Mouse (Mus musculus): ENCODE data around the gene Prpf19. TPM values are rescaled to one million over a fixed set of nuclear protein-coding genes. Genes with fewer than 3 reads are reported as not detected.
A peak's percentile ranks its signal among the peaks of the same experiment; 100 is the strongest.

The Prpf19 gene
- polyA plus RNA-seq, 1 experiment from 2014 or later = 42.2 TPM

- no peaks in the 10 kb centered on the region for H3K27me3 ChIP-seq
- H3K4me2 ChIP-seq (replicated peaks) = no peak overlapping the region; the same call in 1 of the 2 replicates
- no peak overlapping the region for H3K4me3 ChIP-seq
- no peak overlapping the region for H3K9ac ChIP-seq (replicated peaks)
- H3K4me1 ChIP-seq = peaks cover 35% of the 10 kb centered on the region
- WGBS = 84% methylated on average over 3 of the region's 3 CpGs
- H3K27ac ChIP-seq (replicated peaks) = no peak overlapping the region
- no peak for ATAC-seq (replicated peaks)
- H3K36me3 ChIP-seq = peaks cover 35% of the 10 kb centered on the region
- no peaks in the 10 kb centered on the region for H3K9me3 ChIP-seq
Observed at GRCm38 (mm10) chr19:10946506-10946905, 51.5 kb downstream of the Prpf19 start.

- 87% methylated on average over 5 of the region's 5 CpGs for WGBS
- Histone ChIP-seq H3K4me3 (peak overlapping the region; percentile 71), H3K36me3 (peaks cover 31% of the 10 kb centered on the region), H3K9me3 (no peaks in the 10 kb centered on the region), H3K9ac (replicated peaks) (peak overlapping the region; percentile 66), H3K27me3 (0 out of 2 replicates have a peak, but pooled peaks cover 3% of the 10 kb centered on the region), H3K4me1 (peaks cover 30% of the 10 kb centered on the region), H3K4me2 (replicated peaks) (peak overlapping the region; percentile 100), H3K27ac (replicated peaks) (no peak overlapping the region)
- ATAC-seq (replicated peaks) = no peak
Observed at GRCm38 (mm10) chr19:10947219-10947618, 52.2 kb downstream of the Prpf19 start.

DNA sequence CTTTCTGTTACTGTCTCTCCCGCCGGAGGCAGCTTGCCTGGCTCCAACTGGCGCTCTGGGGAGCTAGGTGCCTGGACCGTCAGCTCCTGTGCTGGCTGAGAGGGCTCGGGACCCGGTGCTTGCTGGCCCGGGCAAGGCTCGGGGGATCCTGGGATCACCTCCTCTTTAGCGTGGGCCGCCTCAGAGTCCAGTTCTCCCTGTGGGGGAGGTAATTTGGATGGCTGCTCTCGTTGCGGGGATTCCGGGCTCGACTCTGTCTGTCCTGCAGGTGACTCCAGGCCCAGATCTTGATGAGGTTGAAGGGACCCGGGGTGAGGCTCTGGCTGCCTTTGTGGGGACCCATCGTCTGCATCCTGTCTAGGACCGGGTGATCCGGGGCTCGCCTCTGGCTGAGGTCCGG, 53.4 kb downstream of the Prpf19 start:
- H3K9ac ChIP-seq (replicated peaks) = peak overlapping the region; percentile 66
- H3K4me3 ChIP-seq = peak overlapping the region; percentile 71
- H3K4me1 ChIP-seq = peaks cover 30% of the 10 kb centered on the region
- 0 out of 2 replicates have a peak, but pooled peaks cover 3% of the 10 kb centered on the region for H3K27me3 ChIP-seq
- WGBS = under 1% methylated on average over 20 of the region's 20 CpGs
- no peaks in the 10 kb centered on the region for H3K9me3 ChIP-seq
- no peak overlapping the region for H3K27ac ChIP-seq (replicated peaks)
- peak; percentile 12 for ATAC-seq (replicated peaks)
- peak overlapping the region; percentile 100 for H3K4me2 ChIP-seq (replicated peaks)
- peaks cover 19% of the 10 kb centered on the region for H3K36me3 ChIP-seq

DNA sequence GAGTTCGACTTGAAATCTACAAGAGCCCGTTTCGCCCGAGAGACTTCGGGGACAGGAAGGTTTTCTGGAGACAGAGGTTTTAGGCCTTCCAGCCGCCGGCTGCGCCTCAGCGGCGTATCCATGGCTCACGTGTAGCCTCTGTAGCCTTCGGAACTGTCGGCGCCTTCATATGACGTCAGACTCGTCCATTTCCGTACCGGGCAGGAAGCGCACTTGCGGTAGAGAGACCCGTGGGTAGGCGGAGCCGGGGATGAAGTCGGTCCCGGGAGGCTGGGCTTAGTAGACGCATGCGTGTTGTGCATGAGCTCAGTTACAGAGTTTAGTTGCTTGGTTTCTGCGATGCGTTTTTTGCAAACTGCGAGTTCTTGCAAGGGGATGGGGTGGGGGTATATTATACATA, 54.1 kb downstream of the Prpf19 start, which contains the start of gene Ccdc86:
Ccdc86 (minus strand) TSS at position 155 of the 400 bp plus-strand sequence.
- Histone ChIP-seq H3K9me3 (no peaks in the 10 kb centered on the region), H3K27me3 (0 out of 2 replicates have a peak, but pooled peaks cover 3% of the 10 kb centered on the region), H3K9ac (replicated peaks) (peak within 1 kb of the TSS; percentile 66), H3K27ac (replicated peaks) (no peak within 1 kb of the TSS), H3K4me3 (peak within 1 kb of the TSS; percentile 71), H3K36me3 (peaks cover 12% of the 10 kb centered on the region), H3K4me1 (peaks cover 30% of the 10 kb centered on the region), H3K4me2 (replicated peaks) (peak within 1 kb of the TSS; percentile 100)
- peak; percentile 99 for ATAC-seq (replicated peaks)
- 0% methylated on average over 30 of the region's 30 CpGs for WGBS

- no peak for ATAC-seq (replicated peaks)
- Histone ChIP-seq H3K27me3 (0 out of 2 replicates have a peak, but pooled peaks cover 3% of the 10 kb centered on the region), H3K4me2 (replicated peaks) (peak overlapping the region; percentile 100), H3K4me1 (peaks cover 30% of the 10 kb centered on the region), H3K4me3 (peak overlapping the region; percentile 71), H3K9me3 (no peaks in the 10 kb centered on the region), H3K9ac (replicated peaks) (0 out of 2 replicates have a peak overlapping the region, but pooled peaks have one; percentile 2), H3K36me3 (peaks cover 8% of the 10 kb centered on the region), H3K27ac (replicated peaks) (no peak overlapping the region)
- 40% methylated on average over 9 of the region's 9 CpGs for WGBS
Observed at GRCm38 (mm10) chr19:10949558-10949957, 54.5 kb downstream of the Prpf19 start.

GRCm38 (mm10) chr19:10952021-10952939, 57.2 kb downstream of the Prpf19 start:
- H3K9me3 ChIP-seq = no peaks in the 10 kb centered on the region
- H3K27ac ChIP-seq (replicated peaks) = no peak overlapping the region
- no peak for ATAC-seq (replicated peaks)
- peaks cover 17% of the 10 kb centered on the region for H3K4me1 ChIP-seq
- no peak overlapping the region for H3K9ac ChIP-seq (replicated peaks)
- no peaks in the 10 kb centered on the region for H3K36me3 ChIP-seq
- WGBS = 74% methylated on average over 11 of the region's 11 CpGs
- 0 out of 2 replicates have a peak, but pooled peaks cover 3% of the 10 kb centered on the region for H3K27me3 ChIP-seq
- H3K4me2 ChIP-seq (replicated peaks) = no peak overlapping the region
- H3K4me3 ChIP-seq = no peak overlapping the region

Other genes with a start within 250 kb of the Prpf19 start
- not detected in 2 replicates for gene Pga5, start 217.2 kb upstream of the Prpf19 start, polyA plus RNA-seq (2015; fragmentation: Nextera tagmentation; extraction: Ambion mirVana)
- 39.3 and 41.1 TPM in 2 replicates for gene Vps37c, start 206.5 kb upstream of the Prpf19 start, polyA plus RNA-seq (2015; fragmentation: Nextera tagmentation; extraction: Ambion mirVana)
- 0.22 and 0.26 TPM in 2 replicates for gene Cd5, start 156.2 kb upstream of the Prpf19 start, polyA plus RNA-seq (2015; fragmentation: Nextera tagmentation; extraction: Ambion mirVana)
- not detected in 2 replicates for gene Cd6, start 65.2 kb upstream of the Prpf19 start, polyA plus RNA-seq (2015; fragmentation: Nextera tagmentation; extraction: Ambion mirVana)
- 0.39 and 0.42 TPM in 2 replicates for gene Slc15a3, start 55.5 kb upstream of the Prpf19 start, polyA plus RNA-seq (2015; fragmentation: Nextera tagmentation; extraction: Ambion mirVana)
- 166 and 173 TPM in 2 replicates for gene Tmem132a, start 25.3 kb upstream of the Prpf19 start, polyA plus RNA-seq (2015; fragmentation: Nextera tagmentation; extraction: Ambion mirVana)
- gene Tmem109, start 13.2 kb upstream of the Prpf19 start, polyA plus RNA-seq (2015; fragmentation: Nextera tagmentation; extraction: Ambion mirVana) = 39.9 and 40.2 TPM in 2 replicates
- gene Zp1, start 25.4 kb downstream of the Prpf19 start, polyA plus RNA-seq (2015; fragmentation: Nextera tagmentation; extraction: Ambion mirVana) = 0.22 and 0.33 TPM in 2 replicates
- 0.06 and 0.20 TPM in 2 replicates for gene Ptgdr2, start 41.9 kb downstream of the Prpf19 start, polyA plus RNA-seq (2015; fragmentation: Nextera tagmentation; extraction: Ambion mirVana)
- 19.2 and 19.4 TPM in 2 replicates for gene Ccdc86, start 54.0 kb downstream of the Prpf19 start, polyA plus RNA-seq (2015; fragmentation: Nextera tagmentation; extraction: Ambion mirVana)
- gene Ms4a10, start 79.4 kb downstream of the Prpf19 start, polyA plus RNA-seq (2015; fragmentation: Nextera tagmentation; extraction: Ambion mirVana) = not detected in 2 replicates
- gene Ms4a15, start 98.0 kb downstream of the Prpf19 start, polyA plus RNA-seq (2015; fragmentation: Nextera tagmentation; extraction: Ambion mirVana) = 0.25 TPM in 1 of 2 replicates, not detected in the other
- gene Ms4a18, start 122.8 kb downstream of the Prpf19 start, polyA plus RNA-seq (2015; fragmentation: Nextera tagmentation; extraction: Ambion mirVana) = not detected in 2 replicates
- not detected in 2 replicates for gene Ms4a8a, start 185.9 kb downstream of the Prpf19 start, polyA plus RNA-seq (2015; fragmentation: Nextera tagmentation; extraction: Ambion mirVana)
- gene 1700017D01Rik, start 235.6 kb downstream of the Prpf19 start, polyA plus RNA-seq (2015; fragmentation: Nextera tagmentation; extraction: Ambion mirVana) = not detected in 2 replicates

All from forebrain, embryonic 15.5 days (tissue).